Mouse (Mus musculus) telencephalon, adult 2 months (tissue): ENCODE measurements around the gene Schip1.

ENCODE experiments used
- DNase-seq: peaks from one replicate; pipeline ENCODE4 v3.0.0-alpha.2; 2011; ENCODE audit warnings: low read depth, low spot score

Schip1 gene

DNA sequence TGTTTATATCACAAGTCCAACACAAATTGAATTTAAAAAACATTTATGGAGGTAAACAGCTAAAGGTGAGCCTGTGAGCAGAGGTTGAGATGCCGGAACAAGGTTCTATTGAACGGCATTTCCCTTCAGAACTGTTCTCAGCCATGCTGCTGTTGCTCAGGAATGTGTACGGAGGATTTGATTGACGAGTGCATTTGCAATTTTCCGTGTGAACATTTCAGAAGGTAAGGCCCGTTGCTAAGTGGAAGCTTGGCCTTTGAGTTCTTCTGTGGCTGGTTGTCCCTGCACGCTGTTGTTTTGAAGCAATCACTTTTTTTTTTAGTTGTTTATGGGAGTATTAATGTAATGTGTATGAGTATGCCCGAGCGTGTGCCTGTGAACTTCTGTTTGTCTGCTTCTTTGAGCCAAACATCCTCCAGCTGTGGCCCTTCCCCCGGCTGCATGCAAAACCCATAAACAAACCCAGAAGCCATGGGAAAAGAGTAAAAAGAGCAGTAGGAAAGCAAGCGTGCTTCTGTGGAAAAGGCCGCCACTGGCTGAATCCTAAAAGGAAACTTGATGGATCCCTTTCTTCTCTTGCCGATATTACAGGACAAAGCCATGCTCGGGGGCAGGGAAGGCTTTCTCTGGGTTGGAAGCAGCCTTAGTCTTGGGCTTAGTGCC lies 518.6 kb downstream of the Schip1 start:
- no peak for DNase-seq

DNA sequence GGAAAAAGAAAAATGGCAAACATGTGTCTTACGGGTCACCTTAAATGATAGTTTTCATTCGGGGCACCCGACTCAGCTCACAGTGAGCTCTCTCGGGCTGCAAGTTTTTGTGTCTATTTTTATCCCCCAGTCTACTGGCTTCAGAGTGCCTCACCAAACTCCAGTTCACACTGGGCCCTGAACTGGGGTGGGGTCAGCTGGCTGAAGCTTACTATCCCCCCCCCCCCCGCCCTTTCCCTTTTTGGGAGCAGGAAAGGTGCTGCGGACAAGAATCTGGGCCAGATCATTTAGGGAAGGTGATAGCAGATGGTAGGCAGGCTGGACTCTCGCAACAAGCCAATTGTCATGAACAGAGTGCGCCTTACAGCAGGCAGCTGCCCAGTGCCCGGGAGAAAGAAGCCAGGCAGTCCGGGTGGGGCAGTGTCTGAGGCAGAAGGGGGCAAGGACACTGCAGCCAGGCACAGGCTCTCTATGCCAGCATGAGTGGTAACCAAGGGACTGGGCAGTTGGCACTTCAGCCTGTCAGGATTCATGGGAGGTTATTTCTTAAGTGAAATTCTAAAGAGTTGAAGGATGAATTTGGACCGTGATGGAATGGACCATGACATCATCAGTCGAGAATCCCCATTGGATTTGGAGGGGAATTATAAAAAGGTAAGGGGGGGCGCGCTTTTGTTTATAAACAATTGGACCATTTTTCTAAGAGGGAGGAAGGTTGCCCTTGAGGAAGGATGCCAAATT lies 519.3 kb downstream of the Schip1 start:
- no peak for DNase-seq

DNA sequence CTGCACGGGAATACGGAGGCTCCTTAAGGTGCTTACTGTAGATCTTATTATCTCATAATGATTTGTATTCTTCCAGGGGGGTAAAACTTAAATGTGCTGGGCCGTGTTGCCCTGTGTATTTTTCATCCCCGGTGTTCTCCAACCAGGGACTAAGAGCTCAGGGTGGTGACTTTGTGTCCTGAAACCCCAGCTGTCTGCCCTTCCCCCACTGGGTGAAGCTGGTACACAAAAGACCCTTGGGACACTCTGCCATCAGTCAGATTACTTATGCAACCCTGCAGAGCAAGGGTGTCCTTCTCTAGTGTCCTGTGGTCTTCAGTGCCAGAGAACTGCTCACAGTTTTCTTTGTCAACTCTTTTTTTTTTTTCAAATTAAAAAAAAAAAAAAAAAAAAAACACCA lies 520.6 kb downstream of the Schip1 start:
- no peak for DNase-seq

DNA sequence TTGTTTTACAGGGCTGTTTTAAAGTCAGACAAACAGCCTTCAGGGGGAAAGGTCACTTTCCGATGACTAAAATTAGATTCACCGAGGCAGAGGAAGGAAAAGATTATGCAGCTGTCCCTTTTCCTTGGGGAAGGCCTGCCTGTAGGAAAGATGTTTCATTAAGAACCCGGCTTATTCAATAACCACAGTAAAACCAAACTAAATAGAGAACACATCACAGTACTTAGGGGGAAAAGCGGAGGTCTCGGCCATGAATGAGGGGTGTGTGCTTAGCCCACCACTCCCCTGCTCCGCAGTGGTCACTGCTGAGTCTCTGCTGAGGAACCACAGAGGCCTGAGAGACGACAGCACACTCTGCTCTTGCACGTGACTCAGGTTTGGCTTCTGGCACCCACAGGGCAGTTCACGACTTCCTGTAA lies 522.1 kb downstream of the Schip1 start:
- DNase-seq: no peak

DNA sequence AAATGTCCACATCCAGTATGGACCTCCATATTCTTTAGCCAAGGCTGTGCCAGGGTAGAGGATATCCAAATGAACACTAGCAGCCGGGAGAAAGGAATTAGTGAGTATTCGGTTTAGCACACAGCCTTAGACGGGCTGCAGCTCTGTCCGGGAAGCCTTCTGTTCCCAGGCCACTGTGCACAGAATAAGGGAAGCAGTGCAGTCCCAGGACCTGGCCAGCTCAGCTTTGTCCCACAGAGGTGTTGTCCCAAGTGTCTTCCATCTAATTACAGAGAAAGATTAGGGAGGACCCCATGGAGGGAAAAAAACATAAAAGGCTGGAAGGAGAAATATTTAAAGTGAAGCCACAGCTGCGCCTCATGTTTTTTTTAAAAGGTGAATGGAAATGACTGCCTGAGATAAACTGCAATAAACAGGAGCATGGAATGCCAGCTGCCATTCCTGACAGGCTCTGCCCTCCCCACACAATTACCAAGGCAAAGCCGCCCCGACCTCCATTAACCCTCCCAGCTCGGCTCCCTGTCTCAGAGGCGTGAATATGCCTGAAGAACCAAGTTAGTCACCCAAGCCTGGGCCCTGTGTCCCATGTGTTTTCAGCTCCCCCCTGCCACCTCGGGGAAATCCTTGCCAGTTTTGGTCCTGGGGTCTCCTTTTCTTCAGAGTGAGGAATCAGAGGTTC lies 523.1 kb downstream of the Schip1 start:
- DNase-seq: no peak

GRCm38 (mm10) chr3:68589220-68589840 lies 524.7 kb downstream of the Schip1 start:
- DNase-seq: no peak

DNA sequence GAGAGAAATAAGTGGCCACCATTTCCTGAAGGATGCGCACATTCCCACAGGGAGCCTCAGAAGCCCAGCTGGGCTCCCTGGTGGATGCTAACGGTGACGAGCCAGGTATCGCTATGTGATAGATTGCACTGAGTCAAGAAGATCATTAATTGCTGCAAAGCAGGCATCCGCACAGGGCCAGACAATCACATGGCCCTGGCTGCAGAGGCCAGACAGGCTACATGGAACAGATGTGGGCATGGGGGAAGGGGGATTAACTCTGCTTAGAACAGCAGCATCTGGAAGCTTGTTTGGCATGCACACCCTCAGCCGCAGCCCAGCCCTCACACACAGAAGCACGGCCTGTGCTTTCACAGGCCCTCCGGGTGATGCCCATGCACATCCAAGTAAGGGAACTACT lies 525.8 kb downstream of the Schip1 start:
- DNase-seq: no peak

- no peak for DNase-seq
Observed at GRCm38 (mm10) chr3:68592575-68592974, 528.0 kb downstream of the Schip1 start.

DNA sequence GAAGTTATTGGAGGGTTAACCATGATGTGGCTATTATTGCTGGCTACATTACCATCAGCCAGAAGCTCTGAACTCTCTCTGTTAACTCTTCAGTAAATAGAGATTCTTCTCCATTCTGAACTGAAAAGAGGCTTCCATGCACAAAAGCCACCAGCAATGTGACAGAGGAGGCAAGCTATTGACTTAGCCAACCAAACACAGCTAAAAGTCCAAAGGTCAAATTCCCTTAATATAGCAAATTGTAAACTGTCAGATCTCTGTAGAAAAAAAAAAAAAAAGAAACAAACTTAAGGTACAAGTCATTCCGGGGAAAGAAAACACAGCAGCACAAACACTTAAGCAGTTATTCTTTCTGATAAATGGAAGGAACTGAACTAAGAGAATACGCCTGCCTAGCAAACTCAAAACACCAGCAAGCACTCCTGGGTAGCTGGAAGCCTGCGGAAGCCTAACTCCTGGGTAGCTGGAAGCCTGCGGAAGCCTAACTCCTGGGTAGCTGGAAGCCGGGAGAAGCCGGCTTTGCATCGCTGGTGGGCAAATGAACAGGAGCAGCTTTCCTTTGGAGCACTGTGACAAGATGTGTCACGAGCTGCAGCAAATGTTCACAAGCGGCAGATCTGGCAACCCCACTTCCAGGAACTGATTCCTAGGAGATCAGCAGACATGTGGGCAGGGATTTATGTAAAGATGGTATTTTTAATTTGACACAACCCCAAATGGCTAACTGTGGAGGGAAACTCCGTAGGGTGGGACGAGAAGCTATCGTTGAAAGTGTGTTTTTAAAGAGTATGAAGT lies 528.7 kb downstream of the Schip1 start:
- DNase-seq: peak; percentile 79

DNA sequence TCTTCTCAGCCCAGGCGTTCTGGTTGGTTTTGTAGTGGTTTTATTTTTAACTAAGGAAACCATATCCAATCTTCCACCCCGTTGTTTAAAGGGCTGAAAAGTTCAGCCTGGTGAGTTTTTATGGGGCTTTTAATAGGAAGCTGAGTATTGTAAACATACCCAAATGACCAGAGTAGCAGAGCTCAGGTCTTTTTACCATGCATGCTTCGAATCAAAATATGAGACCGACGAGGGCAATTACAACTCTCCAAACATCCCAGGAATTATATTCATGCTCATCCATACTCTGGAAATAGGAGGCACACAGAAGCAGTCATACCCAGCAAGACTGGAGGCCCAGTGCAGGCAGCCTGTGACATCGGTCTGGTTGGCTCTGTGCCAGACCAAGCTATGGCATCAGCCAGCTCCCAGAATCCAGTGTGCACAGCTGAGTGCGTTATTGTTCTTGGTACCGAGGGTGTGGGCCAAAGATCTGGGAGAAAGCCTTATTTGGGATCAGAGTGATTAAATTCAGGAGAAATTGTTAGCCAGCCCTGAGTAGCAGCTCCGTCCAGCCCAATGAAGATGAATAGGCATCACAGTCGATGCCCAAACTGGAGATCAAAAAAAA lies 530.8 kb downstream of the Schip1 start:
- no peak for DNase-seq

- DNase-seq: no peak
Observed at GRCm38 (mm10) chr3:68596938-68597337, 532.3 kb downstream of the Schip1 start.

- DNase-seq: peak; percentile 88
Observed at GRCm38 (mm10) chr3:68602891-68603290, 538.3 kb downstream of the Schip1 start.

GRCm38 (mm10) chr3:68604467-68604866 lies 539.9 kb downstream of the Schip1 start:
- no peak for DNase-seq

GRCm38 (mm10) chr3:68604962-68605361 lies 540.4 kb downstream of the Schip1 start:
- no peak for DNase-seq

DNA sequence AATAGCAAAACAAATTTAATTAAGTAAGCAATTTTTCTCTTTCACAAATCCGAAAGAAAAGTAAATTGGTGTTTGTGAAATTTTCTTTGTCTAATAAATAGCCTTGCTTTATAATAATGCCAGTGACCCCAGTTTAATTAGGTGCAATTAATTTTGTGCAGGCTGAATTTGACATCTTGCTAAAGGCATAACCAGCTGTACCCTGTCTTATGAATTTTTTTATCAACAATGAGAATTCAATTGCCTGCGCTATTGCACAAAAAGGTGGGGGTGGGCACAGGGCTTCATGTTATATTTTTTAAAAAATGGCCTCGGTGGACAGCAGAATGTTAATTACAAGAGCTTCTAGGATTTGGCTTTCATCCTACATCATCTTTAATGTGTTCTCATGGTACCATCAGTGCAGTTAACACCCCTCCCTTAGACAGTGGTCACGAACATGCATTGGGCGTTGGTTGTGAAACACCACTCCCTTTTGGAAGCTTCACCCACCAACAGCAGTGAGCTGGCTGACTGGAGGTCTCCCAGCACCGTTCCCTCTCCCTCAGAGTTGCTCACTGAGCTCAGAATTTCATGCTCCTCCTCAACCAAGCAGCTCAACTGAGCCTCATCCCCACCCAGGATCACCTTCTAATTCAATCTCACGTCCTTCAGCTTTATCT lies 541.5 kb downstream of the Schip1 start:
- DNase-seq: no peak

GRCm38 (mm10) chr3:68606730-68607129 lies 542.1 kb downstream of the Schip1 start:
- DNase-seq: peak; percentile 86

DNA sequence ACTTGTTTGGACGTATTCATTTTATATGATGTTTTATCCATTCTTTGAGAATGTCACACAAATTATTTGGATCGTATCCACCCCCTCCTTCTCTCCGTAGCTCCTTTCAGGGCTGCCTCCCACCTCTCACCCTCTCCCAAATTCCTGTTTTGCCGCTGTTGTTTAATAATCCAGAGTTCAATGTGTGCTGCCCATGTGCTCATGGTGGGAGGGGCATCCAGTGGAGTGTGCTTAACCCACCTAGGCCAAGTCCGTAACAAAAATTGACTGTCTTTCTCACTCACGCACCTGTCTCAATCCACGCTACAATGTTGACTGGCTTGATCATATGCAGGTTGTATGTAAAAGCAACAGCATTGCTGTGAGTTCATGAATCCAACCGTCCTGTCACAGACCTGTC lies 542.7 kb downstream of the Schip1 start:
- DNase-seq: no peak

DNA sequence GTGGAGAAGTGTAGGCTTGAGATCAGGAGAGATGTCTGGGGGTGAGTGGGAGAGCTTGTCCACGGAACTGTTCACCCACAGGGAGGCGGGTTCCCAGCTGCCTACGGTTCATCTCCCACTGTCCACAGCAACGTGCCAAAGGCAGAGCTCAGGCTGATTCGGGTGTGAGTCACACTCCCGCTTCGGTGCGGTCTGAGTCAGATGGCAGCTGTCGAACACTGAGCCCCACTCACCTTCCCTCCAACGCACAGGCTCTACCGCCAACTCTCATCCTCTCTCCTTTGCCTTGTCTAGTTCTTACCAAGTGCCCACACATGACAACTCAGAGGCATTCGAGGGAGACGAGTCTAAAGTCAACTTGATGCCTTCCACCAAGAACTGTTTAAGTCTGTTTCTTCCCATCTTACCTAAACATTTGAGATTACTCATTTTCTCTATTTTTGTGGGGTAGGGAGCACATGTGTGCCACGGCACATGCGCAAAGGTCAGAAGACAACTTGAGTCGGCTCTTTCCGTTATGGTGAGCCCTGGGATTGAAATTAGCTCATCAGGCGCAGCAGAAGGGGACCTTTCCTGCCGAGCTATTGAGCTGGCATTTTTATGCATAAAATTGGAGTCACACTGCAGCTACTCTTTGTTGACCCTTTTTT lies 544.4 kb downstream of the Schip1 start:
- peak; percentile 94 for DNase-seq

DNA sequence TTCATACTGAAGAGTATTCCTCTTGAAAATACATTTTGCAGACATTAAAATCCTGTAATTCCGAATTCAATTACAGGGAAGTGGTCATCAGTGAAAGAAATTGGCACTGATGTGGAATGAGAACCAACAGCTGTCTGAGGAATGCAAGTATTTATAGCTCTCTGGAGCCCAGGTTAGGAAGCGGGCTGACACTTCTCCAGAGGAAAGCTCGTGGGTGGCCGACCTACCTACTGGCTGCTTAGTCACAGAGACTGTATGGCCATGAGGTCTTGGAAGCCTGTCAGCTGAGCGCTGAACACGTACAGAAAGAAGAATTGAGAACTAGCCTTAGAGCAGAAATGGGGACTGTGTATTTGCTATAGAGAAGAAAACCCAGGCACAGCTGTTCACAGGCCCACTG lies 545.4 kb downstream of the Schip1 start:
- no peak for DNase-seq
